Mouse (Mus musculus): ENCODE data around the gene Prpf6. TPM values are rescaled to one million over a fixed set of nuclear protein-coding genes. Genes with fewer than 3 reads are reported as not detected.
A peak's percentile ranks its signal among the peaks of the same experiment; 100 is the strongest.

The Prpf6 gene
- total and polyA plus RNA-seq, 3 experiments, result 58.7 to 69.4 TPM; not detected in 1

DNA sequence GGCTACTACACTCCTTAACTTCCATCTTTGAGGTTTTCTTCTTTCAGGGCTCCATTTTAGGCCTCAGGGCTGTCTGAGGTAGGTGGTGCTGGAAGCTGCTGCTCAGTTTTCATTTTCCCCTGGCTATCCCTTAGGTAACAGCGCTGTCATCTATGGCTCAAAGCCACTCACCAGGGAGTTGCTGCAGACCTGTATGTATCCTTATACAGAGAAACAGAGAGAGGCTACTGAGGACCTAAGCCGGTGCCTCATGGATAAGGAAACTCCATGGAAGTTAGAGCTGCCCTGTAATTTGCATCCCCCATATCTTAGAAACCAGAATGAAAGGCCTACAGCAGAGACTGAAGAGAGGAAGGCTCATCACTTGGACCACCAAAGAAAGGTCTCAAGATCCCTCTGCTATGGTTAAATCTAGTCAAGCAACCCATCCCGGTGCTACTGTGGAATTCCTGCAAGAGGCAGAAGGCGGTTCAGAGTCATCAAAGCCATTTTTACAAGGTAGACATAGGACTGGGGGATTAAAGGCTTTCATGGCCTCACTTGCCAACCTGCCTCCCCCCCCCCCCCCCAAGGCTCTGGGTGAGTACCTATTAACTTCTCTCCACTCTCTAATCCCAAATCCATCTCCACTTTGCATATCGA lies 11.4 kb upstream of the Prpf6 start:
- Histone ChIP-seq H3K9me3 (replicated peaks; ENCODE audit: insufficient read depth, low read length) (no peaks in the 10 kb centered on the region), H3K36me3 (ENCODE audit: control insufficient read depth in 1 of 2, insufficient read depth in 2 of 2, low read length in 2 of 2) (peaks cover 0 to 22% of the 10 kb centered on the region in 2 experiments; a peak in 2 of 4 replicates), H3K27me3 (ENCODE audit: control insufficient read depth in 1 of 2, insufficient read depth in 2 of 2, low read length in 2 of 2) (no peaks in the 10 kb centered on the region), H3K9ac (ENCODE audit: control insufficient read depth, low read depth, low read length, poor library complexity, severe bottlenecking) (peak overlapping the region; percentile 67), H3K4me1 (ENCODE audit: control insufficient read depth in 1 of 2, insufficient read depth in 2 of 2, low read length in 2 of 2) (peaks cover 18 to 20% of the 10 kb centered on the region in 2 experiments), H3K4me3 (ENCODE audit: control insufficient read depth in 1 of 2, insufficient read depth in 1 of 2, low read depth in 2 of 2, low read length in 2 of 2) (peak overlapping the region; percentile 72 to 79), H3K27ac (ENCODE audit: control insufficient read depth, low read depth, low read length) (peak overlapping the region; percentile 71; the same call in 1 of the 2 replicates), H3K79me2 (ENCODE audit: control insufficient read depth, insufficient read depth, low read length, poor library complexity) (peaks cover 8% of the 10 kb centered on the region)
- no peak for DNase-seq (ENCODE audit: low read depth, low spot score)
- no peak for TF ChIP-seq ETS1 (IDR thresholded peaks at IDR 0.05; ENCODE audit: low read depth, low read length)
- TF ChIP-seq MEF2A (IDR thresholded peaks at IDR 0.05; ENCODE audit: extremely low read depth, insufficient replicate concordance, low read depth, low read length, poor library complexity, severe bottlenecking), result no peak
- no peak for TF ChIP-seq ZKSCAN1 (IDR thresholded peaks at IDR 0.05; ENCODE audit: low read depth, low read length)
- TF ChIP-seq EP300 (IDR thresholded peaks at IDR 0.05; ENCODE audit: low read depth in 1 of 2, low read length in 2 of 2), result no peak
- TF ChIP-seq NRF1 (IDR thresholded peaks at IDR 0.05; ENCODE audit: insufficient read depth, low read depth, low read length, poor library complexity, severe bottlenecking), result no peak
- no peak for TF ChIP-seq ZC3H11A (IDR thresholded peaks at IDR 0.05; ENCODE audit: low read depth, low read length)
- TF ChIP-seq USF1 (IDR thresholded peaks at IDR 0.05; ENCODE audit: low read depth, low read length), result no peak
- no peak for TF ChIP-seq HCFC1 (IDR thresholded peaks at IDR 0.05; ENCODE audit: low read depth, low read length)
- TF ChIP-seq POLR2A (IDR thresholded peaks at IDR 0.05; ENCODE audit: control insufficient read depth in 1 of 2, insufficient read depth in 1 of 2, low read depth in 1 of 2, low read length in 2 of 2, poor library complexity in 1 of 2), result no peak

DNA sequence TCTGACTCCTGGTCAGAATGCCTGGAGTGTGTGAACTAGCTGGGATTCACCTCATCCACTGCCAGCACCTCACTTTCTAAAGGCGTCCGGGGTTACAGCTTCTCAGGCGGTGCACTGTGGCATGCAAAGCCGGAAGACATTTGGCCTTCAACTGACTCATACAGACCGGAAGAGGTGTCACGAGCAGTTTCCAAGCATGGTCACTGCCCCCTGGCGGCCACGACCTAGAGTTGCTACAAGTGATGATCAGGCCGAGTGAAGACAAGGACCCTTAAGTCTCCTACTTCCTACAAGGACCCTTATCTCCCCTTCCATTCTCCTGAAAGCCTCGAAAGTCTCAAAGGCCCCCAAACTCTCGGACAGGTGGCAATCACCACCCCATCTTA lies 10.7 kb upstream of the Prpf6 start:
- DNase-seq (ENCODE audit: low read depth, low spot score), result peak; percentile 97
- peaks cover 18 to 20% of the 10 kb centered on the region in 2 experiments for H3K4me1 ChIP-seq (ENCODE audit: control insufficient read depth in 1 of 2, insufficient read depth in 2 of 2, low read length in 2 of 2)
- peak overlapping the region; percentile 80 for H3K27ac ChIP-seq (ENCODE audit: control insufficient read depth, low read depth, low read length)
- H3K27me3 ChIP-seq (ENCODE audit: control insufficient read depth in 1 of 2, insufficient read depth in 2 of 2, low read length in 2 of 2), result no peaks in the 10 kb centered on the region
- H3K9ac ChIP-seq (ENCODE audit: control insufficient read depth, low read depth, low read length, poor library complexity, severe bottlenecking), result peak overlapping the region; percentile 90
- H3K4me3 ChIP-seq (ENCODE audit: control insufficient read depth in 1 of 2, insufficient read depth in 1 of 2, low read depth in 2 of 2, low read length in 2 of 2), result peak overlapping the region; percentile 72 to 79
- peaks cover 8% of the 10 kb centered on the region for H3K79me2 ChIP-seq (ENCODE audit: control insufficient read depth, insufficient read depth, low read length, poor library complexity)
- H3K36me3 ChIP-seq (ENCODE audit: control insufficient read depth in 1 of 2, insufficient read depth in 2 of 2, low read length in 2 of 2), result peaks cover 0 to 22% of the 10 kb centered on the region in 2 experiments; a peak in 2 of 4 replicates
- H3K9me3 ChIP-seq (replicated peaks; ENCODE audit: insufficient read depth, low read length), result no peaks in the 10 kb centered on the region
- TF ChIP-seq SMC3 (IDR thresholded peaks at IDR 0.05; ENCODE audit: low read depth, low read length) (peak; percentile 72), ZNF384 (IDR thresholded peaks at IDR 0.05; ENCODE audit: low read depth, low read length) (no peak), EP300 (IDR thresholded peaks at IDR 0.05; ENCODE audit: low read depth in 1 of 2, low read length in 2 of 2) (no peak), POLR2A (IDR thresholded peaks at IDR 0.05; ENCODE audit: control insufficient read depth in 1 of 2, insufficient read depth in 1 of 2, low read depth in 1 of 2, low read length in 2 of 2, poor library complexity in 1 of 2) (peak; percentile 54 to 91; a peak in 3 of 4 replicates), KAT2A (conservative IDR thresholded peaks at IDR 0.05; ENCODE audit: low read depth, low read length) (no peak; the same call in 1 of the 2 replicates), POLR2AphosphoS5 (IDR thresholded peaks at IDR 0.05; ENCODE audit: borderline replicate concordance, low read depth, low read length) (no peak), MAZ (IDR thresholded peaks at IDR 0.05; ENCODE audit: low read depth, low read length) (peak; percentile 8; the same call in 1 of the 2 replicates), ZMIZ1 (IDR thresholded peaks at IDR 0.05; ENCODE audit: low read depth, low read length) (no peak; the same call in none of the 2 replicates), TAL1 (IDR thresholded peaks at IDR 0.05; ENCODE audit: low read length) (no peak), POLR2AphosphoS2 (IDR thresholded peaks at IDR 0.05; ENCODE audit: low read length) (no peak), RAD21 (IDR thresholded peaks at IDR 0.05; ENCODE audit: low read depth, low read length) (peak; percentile 41), UBTF (IDR thresholded peaks at IDR 0.05; ENCODE audit: borderline replicate concordance, insufficient read depth, low read depth, low read length) (no peak), NRF1 (IDR thresholded peaks at IDR 0.05; ENCODE audit: insufficient read depth, low read depth, low read length, poor library complexity, severe bottlenecking) (no peak), TBP (IDR thresholded peaks at IDR 0.05; ENCODE audit: low read depth, low read length) (peak; percentile 81), MXI1 (IDR thresholded peaks at IDR 0.05; ENCODE audit: low read depth, low read length) (peak; percentile 89), CTCF (IDR thresholded peaks at IDR 0.05 in 2 of 3, conservative IDR thresholded peaks at IDR 0.05 in 1 of 3; ENCODE audit: control insufficient read depth in 1 of 3, insufficient read depth in 1 of 3, low read depth in 2 of 3, low read length in 3 of 3, poor library complexity in 1 of 3, severe bottlenecking in 1 of 3) (peak; percentile 88 to 91 (median 89)), GABPA (IDR thresholded peaks at IDR 0.05; ENCODE audit: low read depth, low read length) (no peak), SIN3A (IDR thresholded peaks at IDR 0.05; ENCODE audit: low read length) (peak; percentile 83; the same call in 1 of the 2 replicates), RCOR1 (IDR thresholded peaks at IDR 0.05; ENCODE audit: low read depth, low read length) (no peak), E2F4 (IDR thresholded peaks at IDR 0.05; ENCODE audit: borderline replicate concordance, low read depth, low read length) (no peak), ZKSCAN1 (IDR thresholded peaks at IDR 0.05; ENCODE audit: low read depth, low read length) (no peak), HCFC1 (IDR thresholded peaks at IDR 0.05; ENCODE audit: low read depth, low read length) (peak; percentile 83), CHD1 (IDR thresholded peaks at IDR 0.05; ENCODE audit: low read depth, low read length) (0 out of 2 replicates have a peak, but pooled peaks have one; percentile 57), ETS1 (IDR thresholded peaks at IDR 0.05; ENCODE audit: low read depth, low read length) (no peak), JUND (IDR thresholded peaks at IDR 0.05; ENCODE audit: low read depth, low read length) (no peak)
